Mouse (Mus musculus) testis, adult 2 months (tissue): ENCODE measurements around the gene Gm6583.

Experiments
- CTCF ChIP-seq: fragments of 200-500 bp; IDR thresholded peaks from 2 replicates; pipeline ENCODE4 v1.5.1; 2012; ENCODE audit warnings: low read depth, mild to moderate bottlenecking, inconsistent platforms, low read length, moderate library complexity; ENCODE audit not compliant: control insufficient read depth, insufficient read depth, insufficient replicate concordance
- POLR2A ChIP-seq: fragments of 200-500 bp; IDR thresholded peaks from 2 replicates; pipeline ENCODE4 v1.6.1; 2012; ENCODE audit warnings: low read depth, mild to moderate bottlenecking, inconsistent platforms, low read length, moderate library complexity; ENCODE audit not compliant: control insufficient read depth

- no peak; the same call in 1 of the 2 replicates for TF ChIP-seq POLR2A
- no peak for TF ChIP-seq CTCF
These were observed 30.9 kb downstream of the Gm6583 start for GRCm38 (mm10) chr5:112324637-112325545.
